Mouse (Mus musculus) gastrocnemius, postnatal 36 days (tissue): ENCODE measurements around the gene Sppl3. TPM values are rescaled to one million over a fixed set of nuclear protein-coding genes. Genes with fewer than 3 reads are reported as not detected.
A peak's percentile ranks its signal among the peaks of the same experiment; 100 is the strongest.

ENCODE experiments used
- DNase-seq, 2 experiments: peaks; one replicate each; pipeline ENCODE4 v3.0.0; 2022
- intact Hi-C: fragments of 180-260 bp; cut with DNase I; formaldehyde crosslinking; loops from one replicate; pipeline ENCODE4 v1.15.1; 2025
- total RNA-seq, 2 experiments: library from RNA; stranded (reverse); gene quantifications; 2 replicates each; pipeline ENCODE4 v1.2.3; 2021

Sppl3 gene
- total RNA-seq, 2 experiments from 2014 or later = 19.6 to 21.3 TPM

- DNase-seq = no peak
- intact Hi-C loops = no loop called here
Observed at GRCm38 (mm10) chr5:114985074-114985473, 25.9 kb upstream of the Sppl3 start.

GRCm38 (mm10) chr5:114996447-114996846 is 14.5 kb upstream of the Sppl3 start:
- no peak for DNase-seq
- intact Hi-C loops = no loop called here

- DNase-seq = no peak
- intact Hi-C loops = no loop called here
Observed at GRCm38 (mm10) chr5:114997327-114997726, 13.6 kb upstream of the Sppl3 start.

GRCm38 (mm10) chr5:115000503-115000902 is 10.4 kb upstream of the Sppl3 start:
- intact Hi-C loops = no loop called here
- DNase-seq = no peak

GRCm38 (mm10) chr5:115001464-115001863 is 9.5 kb upstream of the Sppl3 start:
- intact Hi-C loops = no loop called here
- DNase-seq = no peak

- intact Hi-C loops = no loop called here
- no peak for DNase-seq
Observed at GRCm38 (mm10) chr5:115002781-115003180, 8.2 kb upstream of the Sppl3 start.

- DNase-seq = no peak
- intact Hi-C loops = no loop called here
Observed at GRCm38 (mm10) chr5:115003224-115003873, 7.6 kb upstream of the Sppl3 start.

- no peak for DNase-seq
- intact Hi-C loops = no loop called here
Observed at GRCm38 (mm10) chr5:115007768-115008167, 3.2 kb upstream of the Sppl3 start.

- no peak for DNase-seq
- intact Hi-C loops = no loop called here
Observed at GRCm38 (mm10) chr5:115008307-115008706, 2.6 kb upstream of the Sppl3 start.

GRCm38 (mm10) chr5:115009143-115009542 is 1.8 kb upstream of the Sppl3 start:
- intact Hi-C loops = no loop called here

GRCm38 (mm10) chr5:115009961-115010360 is 976 bp upstream of the Sppl3 start:
- intact Hi-C loops = no loop called here
- DNase-seq = no peak

More at GRCm38 (mm10) chr5:115009143-115009542, 1.8 kb upstream of the Sppl3 start:
- no peak for DNase-seq

GRCm38 (mm10) chr5:115011217-115011518 is 231 bp downstream of the Sppl3 start:
- no peak for DNase-seq
- intact Hi-C loops = no loop called here

- DNase-seq = peak; percentile 52 to 61
- intact Hi-C loops = no loop called here
Observed at GRCm38 (mm10) chr5:115011519-115012261, 753 bp downstream of the Sppl3 start.

GRCm38 (mm10) chr5:115013436-115013835 is 2.5 kb downstream of the Sppl3 start:
- intact Hi-C loops = no loop called here
- DNase-seq = no peak

GRCm38 (mm10) chr5:115014570-115014969 is 3.6 kb downstream of the Sppl3 start:
- DNase-seq = no peak
- intact Hi-C loops = no loop called here

GRCm38 (mm10) chr5:115015121-115015520 is 4.2 kb downstream of the Sppl3 start:
- intact Hi-C loops = no loop called here
- no peak for DNase-seq

GRCm38 (mm10) chr5:115018270-115018669 is 7.3 kb downstream of the Sppl3 start:
- DNase-seq = no peak
- intact Hi-C loops = no loop called here

GRCm38 (mm10) chr5:115018813-115019212 is 7.9 kb downstream of the Sppl3 start:
- intact Hi-C loops = no loop called here
- DNase-seq = no peak

GRCm38 (mm10) chr5:115022021-115022420 is 11.1 kb downstream of the Sppl3 start:
- no peak for DNase-seq
- intact Hi-C loops = no loop called here

GRCm38 (mm10) chr5:115026170-115026569 is 15.2 kb downstream of the Sppl3 start:
- intact Hi-C loops = no loop called here
- DNase-seq = no peak

- intact Hi-C loops = no loop called here
- DNase-seq = no peak
Observed at GRCm38 (mm10) chr5:115027109-115027508, 16.2 kb downstream of the Sppl3 start.

- intact Hi-C loops = no loop called here
- no peak for DNase-seq
Observed at GRCm38 (mm10) chr5:115028920-115029319, 18.0 kb downstream of the Sppl3 start.
